Mouse (Mus musculus): ENCODE results near the gene Ccl26.
A peak's percentile ranks its signal among the peaks of the same experiment; 100 is the strongest.
"Not testable (repeated sequence)": the region's sequence is repeated elsewhere in the genome, so short reads cannot be mapped to it uniquely, and the experiment has no call there.

The Ccl26 gene

GRCm38 (mm10) chr5:135563469-135563868 is at the start of gene Ccl26:
TSS of gene Ccl26 (minus strand) at chr5:135563569.
- no peak for DNase-seq

DNA sequence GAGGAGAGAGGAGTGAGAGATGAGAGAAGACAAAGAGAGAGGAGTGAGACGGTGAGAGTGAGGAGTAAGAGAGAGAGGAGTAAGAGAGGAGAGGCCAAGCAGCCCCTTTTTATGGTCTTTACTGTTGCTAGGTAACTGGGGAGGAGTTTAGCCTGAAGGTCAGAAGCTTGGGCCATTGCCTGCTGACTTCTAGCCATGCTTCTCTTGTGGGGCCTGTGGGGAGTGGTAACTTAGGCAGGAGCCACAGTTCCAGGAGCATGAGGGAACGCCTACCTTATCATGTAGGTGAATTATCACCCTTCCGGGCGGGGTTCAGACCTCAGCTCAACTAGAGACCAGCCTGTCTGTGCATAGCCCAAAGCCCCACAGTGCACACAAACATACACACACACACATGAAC is 46.4 kb upstream of the Ccl26 start:
- DNase-seq = no peak

DNA sequence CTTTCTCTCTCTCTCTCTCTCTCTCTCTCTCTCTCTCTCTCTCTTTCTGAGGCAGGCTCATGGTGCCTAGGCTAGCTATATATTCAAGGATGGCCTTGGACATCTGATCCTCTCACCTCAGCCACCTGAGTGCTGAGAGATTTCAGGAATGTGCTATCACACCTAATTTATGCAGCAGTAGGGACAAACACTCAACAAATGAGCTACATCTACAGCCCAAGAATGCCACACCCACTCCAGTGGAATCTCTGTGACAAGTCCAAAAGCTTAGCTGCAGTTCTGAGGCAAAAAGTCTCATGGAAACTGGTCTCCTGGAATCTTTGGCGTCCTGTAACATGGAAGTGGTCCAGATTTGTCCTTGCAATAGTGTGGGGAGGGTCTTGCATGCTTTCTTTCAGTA is 44.2 kb upstream of the Ccl26 start:
- DNase-seq = no peak

DNA sequence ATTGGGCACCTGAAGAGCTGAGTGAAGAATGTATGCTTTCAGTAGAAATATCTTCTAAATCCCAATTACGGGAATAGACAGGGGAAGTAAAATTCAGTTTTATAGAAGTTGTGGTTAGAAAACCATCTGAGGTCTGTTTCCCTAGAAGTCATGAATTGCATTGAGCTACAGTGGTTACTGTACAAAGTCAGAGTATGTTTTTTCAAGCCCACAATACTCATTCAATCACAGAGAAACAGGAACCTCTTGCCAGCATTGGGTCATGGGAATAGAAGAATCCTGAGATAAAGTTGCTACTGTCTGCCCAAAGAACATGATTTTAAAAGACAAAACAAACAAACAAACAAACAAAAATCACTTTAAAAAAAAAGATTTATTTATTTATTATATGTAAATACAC is 43.3 kb upstream of the Ccl26 start:
- DNase-seq = not testable (repeated sequence)

- not testable (repeated sequence) for DNase-seq
These were observed 41.3 kb upstream of the Ccl26 start for GRCm38 (mm10) chr5:135604643-135605042.

- DNase-seq = no peak
These were observed 26.8 kb upstream of the Ccl26 start for GRCm38 (mm10) chr5:135589996-135590784.

GRCm38 (mm10) chr5:135587764-135588163 is 24.4 kb upstream of the Ccl26 start:
- no peak for DNase-seq

DNA sequence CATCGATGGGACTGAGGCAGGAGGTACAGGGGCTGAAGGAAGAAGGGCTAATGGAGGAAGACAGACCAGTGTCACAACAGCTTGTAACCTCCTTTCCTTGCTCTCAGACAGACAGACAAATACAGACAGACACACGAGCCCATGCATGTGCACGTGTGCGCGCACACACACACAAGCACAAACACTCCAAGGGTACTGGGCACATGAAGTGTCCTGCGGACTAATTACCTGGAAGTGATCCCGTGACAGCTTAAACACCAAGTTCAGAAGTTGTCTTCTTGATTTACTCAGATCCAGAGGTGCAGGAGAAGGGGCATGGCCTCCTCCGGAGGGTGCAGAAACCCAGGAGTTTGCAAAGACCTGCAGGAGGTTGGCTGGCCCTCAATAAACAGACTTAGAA is 22.3 kb upstream of the Ccl26 start:
- DNase-seq = no peak

DNA sequence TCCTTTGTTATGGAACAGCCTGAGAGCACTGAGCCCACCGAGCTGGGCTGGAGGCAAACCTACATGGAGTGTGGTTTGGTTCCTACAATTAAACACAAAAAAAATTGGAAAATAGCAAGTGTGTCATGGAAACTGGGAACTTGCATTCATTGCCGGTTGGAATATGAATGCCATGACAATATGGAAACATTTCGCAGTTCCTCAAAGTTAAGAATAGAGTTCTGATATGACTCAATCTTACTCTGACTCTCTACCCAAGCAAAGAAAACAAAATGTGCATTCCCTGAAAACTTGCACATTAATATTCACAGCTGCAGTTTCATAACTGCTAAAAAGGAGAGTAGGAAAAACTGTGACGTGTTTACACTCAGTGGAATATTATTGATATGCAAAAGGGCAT is 19.0 kb upstream of the Ccl26 start:
- no peak for DNase-seq

GRCm38 (mm10) chr5:135579331-135579751 is 16.0 kb upstream of the Ccl26 start:
- peak; percentile 63 for DNase-seq

GRCm38 (mm10) chr5:135576055-135576454 is 12.7 kb upstream of the Ccl26 start:
- no peak for DNase-seq

DNA sequence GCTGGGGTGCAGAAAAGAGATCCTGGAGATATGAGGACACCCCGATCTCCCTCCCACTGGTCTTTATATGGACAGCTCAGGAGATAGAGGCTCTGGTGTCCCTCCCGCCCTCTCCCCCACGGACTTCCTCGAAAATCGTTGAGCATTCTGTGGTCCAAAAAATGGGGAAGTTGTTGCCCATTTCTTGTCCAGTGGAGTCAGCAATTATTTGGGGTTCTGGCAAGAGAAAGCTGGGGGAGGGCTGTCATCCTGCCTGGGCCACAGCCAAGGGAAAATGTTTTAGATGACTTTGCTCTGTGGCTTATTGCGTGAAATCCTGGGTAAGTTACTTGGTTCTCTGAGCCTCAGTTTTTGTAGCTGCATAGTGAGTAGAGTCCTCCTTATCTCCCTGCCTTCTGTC is 9.6 kb upstream of the Ccl26 start, which contains the start of gene Ccl24:
Gene Ccl24, minus strand, starts transcription at position 44 of the 400 bp plus-strand sequence.
- DNase-seq = no peak

- no peak for DNase-seq
These were observed 5.3 kb upstream of the Ccl26 start for GRCm38 (mm10) chr5:135568698-135569097.

DNA sequence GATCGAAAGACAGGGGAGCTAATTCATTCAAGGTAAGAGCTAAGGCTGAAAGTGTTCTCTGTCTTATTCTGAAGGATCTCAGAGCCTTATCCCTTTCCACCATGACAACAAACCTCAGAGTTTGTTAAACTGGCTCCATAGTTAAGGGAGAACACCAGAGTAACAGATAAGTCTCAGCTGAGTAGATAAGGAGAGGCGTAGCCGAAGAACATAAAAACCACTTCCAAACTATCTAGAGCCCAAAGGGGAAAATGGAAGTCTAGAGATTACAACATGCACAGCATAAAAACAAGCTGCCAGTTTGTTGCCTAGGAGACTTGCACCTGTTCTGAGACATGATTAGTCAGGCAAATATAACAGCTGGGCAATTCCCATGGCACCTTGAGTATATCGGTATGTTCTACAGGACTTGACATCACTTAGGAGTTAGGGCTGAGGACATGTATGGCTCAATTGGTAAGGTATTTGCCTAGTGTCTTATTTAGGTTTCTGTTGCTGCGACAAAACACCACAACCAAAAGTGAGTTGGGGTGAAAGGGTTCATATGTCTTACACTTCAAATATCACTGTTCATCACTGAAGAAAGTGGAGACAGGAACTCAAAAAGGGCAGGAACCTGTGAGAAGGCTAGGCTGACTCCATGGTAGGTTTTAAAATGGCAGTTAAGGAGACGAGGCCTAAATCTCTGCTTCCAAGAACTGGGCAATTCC is 4.3 kb upstream of the Ccl26 start:
- DNase-seq = no peak

DNA sequence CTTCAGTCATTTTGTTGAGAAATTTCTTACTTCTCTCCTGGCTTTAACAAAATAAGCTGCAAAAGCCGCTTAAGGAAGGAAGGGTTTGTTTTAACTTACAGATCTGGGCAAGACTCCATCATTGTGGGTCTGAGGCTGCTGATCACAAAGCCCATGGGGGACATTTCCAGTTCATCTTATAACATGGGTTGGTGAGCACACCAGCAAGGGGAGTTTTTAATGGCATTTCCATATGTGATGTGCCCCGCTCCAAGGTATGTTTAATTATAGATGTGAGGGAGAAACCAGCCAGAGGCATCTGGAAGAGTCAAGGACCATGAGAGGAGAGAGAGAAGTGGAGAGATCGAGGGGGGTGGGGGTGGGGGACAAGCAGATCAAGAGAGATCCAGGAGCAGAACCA is 5.7 kb downstream of the Ccl26 start:
- no peak for DNase-seq

GRCm38 (mm10) chr5:135557051-135557450 is 6.3 kb downstream of the Ccl26 start:
- DNase-seq = no peak

DNA sequence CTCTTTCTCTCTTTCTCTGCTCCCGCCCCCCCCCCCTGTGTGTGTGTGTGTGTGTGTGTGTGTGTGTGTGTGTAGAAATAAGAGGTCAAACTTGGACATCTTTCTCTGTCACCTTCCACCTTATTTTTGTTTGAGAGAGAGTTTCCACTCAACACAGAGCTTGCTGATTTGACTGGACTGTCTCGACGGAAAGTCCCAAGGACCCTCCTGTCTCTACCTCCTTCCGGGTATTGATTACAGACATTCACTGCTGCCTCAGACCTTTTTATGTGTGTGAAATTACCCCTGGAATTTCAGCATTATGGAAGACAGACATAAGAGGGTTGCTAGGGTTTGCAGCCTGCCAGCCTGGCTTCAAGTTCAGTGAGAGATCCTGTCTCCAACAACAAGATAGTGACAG is 7.1 kb downstream of the Ccl26 start:
- no peak for DNase-seq

GRCm38 (mm10) chr5:135551591-135551990 is 11.8 kb downstream of the Ccl26 start:
- no peak for DNase-seq

DNA sequence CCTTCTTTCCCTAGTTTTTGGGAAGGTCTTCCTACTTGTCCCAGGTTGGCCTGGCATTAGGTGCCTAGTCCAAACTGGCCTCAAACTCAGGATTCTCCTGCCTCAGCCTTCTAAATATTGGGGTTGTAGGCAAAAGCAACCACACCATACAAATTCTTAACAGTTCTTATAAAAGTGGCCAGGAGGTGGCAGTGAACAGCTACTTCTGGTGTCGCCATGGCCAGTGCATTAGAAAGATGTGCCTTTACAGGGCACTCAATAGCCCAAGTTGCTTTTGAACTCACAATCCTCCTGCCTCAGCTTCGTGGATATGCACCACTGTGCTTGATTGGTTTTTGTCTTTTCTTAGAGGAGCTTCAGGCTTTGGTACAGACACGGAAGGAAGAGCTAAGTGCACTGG is 12.5 kb downstream of the Ccl26 start:
- peak; percentile 26 for DNase-seq

DNA sequence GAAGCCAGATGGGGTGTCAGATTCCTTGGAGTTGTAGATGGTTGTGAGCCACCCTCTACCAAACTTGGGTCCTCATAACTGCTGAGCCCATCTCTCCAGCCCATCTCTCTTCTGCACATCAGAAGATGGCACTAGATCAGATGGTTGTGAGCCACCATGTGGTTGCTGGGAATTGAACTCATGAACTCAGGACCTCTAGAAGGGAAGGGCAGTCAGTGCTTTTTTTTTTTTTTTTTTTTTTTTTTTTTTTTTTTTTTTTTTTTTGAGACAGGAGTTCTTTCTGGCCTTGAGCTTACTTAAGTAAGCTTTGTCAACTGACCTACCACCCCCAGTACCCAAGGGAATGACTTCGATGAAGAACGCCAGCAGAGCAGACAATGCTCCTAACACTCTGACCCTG is 15.4 kb downstream of the Ccl26 start:
- DNase-seq = no peak

DNA sequence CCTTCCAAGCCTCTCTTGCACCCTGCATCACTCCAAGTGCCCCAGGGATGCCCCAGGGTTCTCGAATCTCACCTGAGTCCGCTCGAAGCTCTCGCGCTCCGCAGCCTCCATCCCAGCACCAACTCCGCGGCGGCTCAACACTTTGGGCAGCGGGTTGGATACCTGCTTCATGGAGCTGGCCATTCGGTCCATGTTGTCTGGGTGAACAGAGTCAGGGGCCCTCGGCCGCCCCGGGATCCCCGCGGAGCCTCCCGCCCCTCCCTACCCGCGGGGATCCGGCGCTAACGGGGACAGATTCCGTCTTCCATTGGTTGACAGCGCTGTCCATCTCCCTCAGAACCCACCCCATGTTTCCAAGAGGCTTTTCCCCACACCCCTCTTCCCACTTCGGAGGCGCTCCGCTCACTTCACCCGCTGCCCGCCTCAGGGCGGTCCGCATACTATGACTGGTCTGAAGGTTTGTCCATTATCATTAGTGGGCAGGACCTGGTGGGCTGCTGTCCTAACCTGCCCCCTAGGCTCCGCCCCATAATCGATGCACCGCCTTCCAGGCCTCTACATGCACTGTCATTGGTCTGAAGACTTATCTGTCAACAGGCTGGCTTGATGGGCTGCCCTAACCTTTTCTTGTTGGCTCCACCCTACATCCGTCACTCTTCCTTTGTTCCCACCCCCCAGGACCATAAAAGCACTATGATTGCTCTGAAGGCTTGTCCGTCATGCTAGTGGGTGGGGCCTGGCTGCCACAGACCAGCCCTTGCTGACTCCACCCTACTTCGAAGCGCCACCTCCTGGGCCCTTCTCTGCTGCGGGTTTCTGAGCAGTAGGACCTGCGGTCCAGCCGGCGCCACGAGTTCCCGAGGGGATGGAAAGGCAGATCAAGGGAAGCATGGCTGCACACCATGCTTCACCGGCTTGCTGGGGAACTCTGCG is 18.2 kb downstream of the Ccl26 start, which contains the start of gene Hip1:
Gene Hip1, minus strand, starts transcription at position 256 of the 933 bp plus-strand sequence.
- DNase-seq = peak; percentile 100

- no peak for DNase-seq
These were observed 19.3 kb downstream of the Ccl26 start for GRCm38 (mm10) chr5:135544032-135544558.

DNA sequence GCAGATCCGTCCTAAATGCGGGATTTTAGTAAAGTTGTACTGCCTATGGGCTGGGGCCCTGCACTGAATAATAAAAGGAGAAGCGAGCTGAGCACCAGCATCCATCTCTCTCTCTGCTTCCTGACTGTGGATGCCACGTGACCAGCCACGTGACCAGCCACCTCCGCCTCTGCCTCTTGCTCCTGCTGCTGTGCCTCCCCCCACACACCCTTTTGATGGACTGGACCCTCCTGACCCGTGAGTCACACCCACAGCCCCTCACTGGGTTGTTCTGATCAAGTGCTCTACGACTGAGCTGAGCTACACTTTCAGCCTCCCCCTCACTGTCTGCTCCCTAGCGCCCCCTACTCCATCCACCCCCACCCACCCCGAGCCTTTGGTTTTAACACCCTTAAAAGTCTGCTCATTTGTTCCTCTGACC is 25.6 kb downstream of the Ccl26 start:
- DNase-seq = no peak
